Mouse (Mus musculus): ENCODE results near the gene Ybx3.

The Ybx3 gene

GRCm38 (mm10) chr6:131388040-131389021, at the start of gene Ybx3:
Ybx3 (minus strand) TSS chr6:131388476.
- TF ChIP-seq GATA4 (IDR thresholded peaks at IDR 0.05; ENCODE audit: insufficient replicate concordance, low read length): no peak

- TF ChIP-seq GATA4 (IDR thresholded peaks at IDR 0.05; ENCODE audit: insufficient replicate concordance, low read length): no peak
Observed at GRCm38 (mm10) chr6:131436626-131437025, 48.4 kb upstream of the Ybx3 start.

GRCm38 (mm10) chr6:131434088-131434487, 45.8 kb upstream of the Ybx3 start:
- TF ChIP-seq GATA4 (IDR thresholded peaks at IDR 0.05; ENCODE audit: insufficient replicate concordance, low read length): no peak

GRCm38 (mm10) chr6:131433153-131434048, 45.1 kb upstream of the Ybx3 start:
- TF ChIP-seq GATA4 (IDR thresholded peaks at IDR 0.05; ENCODE audit: insufficient replicate concordance, low read length): no peak

GRCm38 (mm10) chr6:131421572-131421971, 33.3 kb upstream of the Ybx3 start:
- no peak for TF ChIP-seq GATA4 (IDR thresholded peaks at IDR 0.05; ENCODE audit: insufficient replicate concordance, low read length)

GRCm38 (mm10) chr6:131419614-131420013, 31.3 kb upstream of the Ybx3 start:
- TF ChIP-seq GATA4 (IDR thresholded peaks at IDR 0.05; ENCODE audit: insufficient replicate concordance, low read length): no peak

GRCm38 (mm10) chr6:131418770-131419169, 30.5 kb upstream of the Ybx3 start:
- no peak for TF ChIP-seq GATA4 (IDR thresholded peaks at IDR 0.05; ENCODE audit: insufficient replicate concordance, low read length)

- TF ChIP-seq GATA4 (IDR thresholded peaks at IDR 0.05; ENCODE audit: insufficient replicate concordance, low read length): no peak
Observed at GRCm38 (mm10) chr6:131411116-131411843, 23.0 kb upstream of the Ybx3 start.

- no peak for TF ChIP-seq GATA4 (IDR thresholded peaks at IDR 0.05; ENCODE audit: insufficient replicate concordance, low read length)
Observed at GRCm38 (mm10) chr6:131406957-131407356, 18.7 kb upstream of the Ybx3 start.

- TF ChIP-seq GATA4 (IDR thresholded peaks at IDR 0.05; ENCODE audit: insufficient replicate concordance, low read length): no peak
Observed at GRCm38 (mm10) chr6:131405896-131406295, 17.6 kb upstream of the Ybx3 start.

- TF ChIP-seq GATA4 (IDR thresholded peaks at IDR 0.05; ENCODE audit: insufficient replicate concordance, low read length): no peak
Observed at GRCm38 (mm10) chr6:131405174-131405573, 16.9 kb upstream of the Ybx3 start.

GRCm38 (mm10) chr6:131404260-131404659, 16.0 kb upstream of the Ybx3 start:
- no peak for TF ChIP-seq GATA4 (IDR thresholded peaks at IDR 0.05; ENCODE audit: insufficient replicate concordance, low read length)

GRCm38 (mm10) chr6:131403036-131403435, 14.8 kb upstream of the Ybx3 start:
- TF ChIP-seq GATA4 (IDR thresholded peaks at IDR 0.05; ENCODE audit: insufficient replicate concordance, low read length): no peak

- no peak for TF ChIP-seq GATA4 (IDR thresholded peaks at IDR 0.05; ENCODE audit: insufficient replicate concordance, low read length)
Observed at GRCm38 (mm10) chr6:131402606-131403005, 14.3 kb upstream of the Ybx3 start.

- no peak for TF ChIP-seq GATA4 (IDR thresholded peaks at IDR 0.05; ENCODE audit: insufficient replicate concordance, low read length)
Observed at GRCm38 (mm10) chr6:131401259-131401658, 13.0 kb upstream of the Ybx3 start.
